Mouse (Mus musculus) A20 (cell line): ENCODE data around the gene Gstm1.
"Not testable (repeated sequence)": the region's sequence is repeated elsewhere in the genome, so short reads cannot be mapped to it uniquely, and the experiment has no call there.

Experiments
- DNase-seq: peaks from one replicate; pipeline ENCODE4 v3.0.0-alpha.2; 2011; ENCODE audit warnings: low read depth, low spot score

Gene Gstm1

GRCm38 (mm10) chr3:108014974-108015346, 2.8 kb downstream of the Gstm1 start:
- no peak for DNase-seq

DNA sequence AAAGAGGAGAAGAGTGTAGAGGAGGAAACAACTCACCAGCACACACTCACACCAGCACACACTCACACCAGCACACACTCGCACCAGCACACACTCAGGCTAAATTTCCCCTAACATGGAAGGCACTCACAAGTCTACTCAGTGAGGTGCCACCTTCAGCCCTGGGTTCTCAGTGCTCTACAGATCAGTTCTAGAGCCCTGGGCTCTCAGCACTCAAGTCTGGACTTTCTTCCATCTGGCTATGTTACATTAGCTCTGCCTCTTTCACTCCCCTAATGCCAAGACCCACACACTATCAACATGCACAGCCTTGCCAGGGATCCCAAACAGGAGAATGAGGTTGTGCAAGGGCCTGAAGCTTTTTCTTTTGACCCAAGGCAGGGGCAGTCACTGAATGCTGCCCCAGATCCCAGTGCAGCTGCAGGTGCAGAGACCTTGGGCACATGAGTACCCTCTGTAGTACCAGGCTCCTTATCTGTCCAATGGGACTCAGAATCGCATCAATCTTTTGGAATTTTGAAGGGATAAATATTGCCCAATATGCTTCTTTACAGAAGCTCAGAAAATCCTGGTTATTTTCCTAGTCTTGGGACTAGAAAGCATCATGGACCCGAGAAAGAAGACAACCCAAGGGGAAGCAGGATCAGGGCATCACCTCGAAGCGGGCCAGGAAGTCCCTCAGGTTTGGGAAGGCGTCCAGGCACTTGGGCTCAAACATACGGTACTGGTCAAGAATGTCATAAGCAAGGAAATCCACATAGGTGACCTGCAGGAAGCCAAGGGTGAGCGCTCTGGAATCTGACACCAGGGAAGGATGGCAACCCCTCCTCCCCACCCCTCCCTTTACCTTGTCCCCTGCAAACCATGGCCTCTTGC, 3.4 kb downstream of the Gstm1 start:
- DNase-seq, result no peak

DNA sequence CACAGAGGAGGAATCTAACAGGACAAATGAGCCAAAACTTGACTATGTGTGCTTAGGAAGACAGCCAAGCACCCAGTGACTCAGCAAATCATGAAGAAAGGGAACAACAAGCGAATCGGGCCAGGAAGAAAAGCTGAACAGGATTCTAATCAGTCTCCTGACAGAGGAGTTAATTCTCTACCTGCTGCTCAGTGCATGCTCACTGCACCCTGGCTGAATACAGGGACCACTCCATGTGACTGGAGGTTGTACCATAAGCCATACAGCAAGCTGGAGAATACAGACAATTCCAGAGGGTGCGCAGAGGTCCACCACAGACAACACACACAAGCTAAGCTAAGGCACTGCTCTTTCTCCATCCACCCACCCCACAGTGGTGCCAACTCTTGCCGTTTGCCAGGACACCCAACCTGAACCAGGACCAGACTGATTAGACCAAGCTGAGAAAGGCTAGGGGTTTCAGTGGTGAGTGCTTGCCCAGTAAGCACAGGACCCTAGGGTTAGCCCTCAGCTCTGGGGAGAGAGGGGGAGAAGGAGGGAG, 4.4 kb downstream of the Gstm1 start:
- DNase-seq, result no peak

DNA sequence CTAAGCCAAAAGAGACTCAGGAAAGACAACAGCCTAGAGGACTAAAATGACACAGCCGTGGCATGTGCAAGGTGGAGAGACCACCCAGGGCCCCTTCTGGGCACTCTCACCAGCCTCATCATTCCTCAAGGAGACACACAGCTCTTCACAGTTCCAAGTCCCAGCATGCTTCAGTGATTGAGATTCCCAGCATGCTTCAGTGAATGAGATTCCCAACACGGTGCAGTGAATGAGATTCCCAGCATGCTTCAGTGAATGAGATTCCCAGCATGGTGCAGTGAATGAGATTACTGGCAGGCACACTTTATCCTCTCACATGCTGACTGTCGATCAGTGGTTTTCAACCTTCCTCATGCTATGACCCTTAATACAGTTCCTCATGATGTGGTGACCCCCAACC, 6.2 kb downstream of the Gstm1 start:
- DNase-seq, result no peak

DNA sequence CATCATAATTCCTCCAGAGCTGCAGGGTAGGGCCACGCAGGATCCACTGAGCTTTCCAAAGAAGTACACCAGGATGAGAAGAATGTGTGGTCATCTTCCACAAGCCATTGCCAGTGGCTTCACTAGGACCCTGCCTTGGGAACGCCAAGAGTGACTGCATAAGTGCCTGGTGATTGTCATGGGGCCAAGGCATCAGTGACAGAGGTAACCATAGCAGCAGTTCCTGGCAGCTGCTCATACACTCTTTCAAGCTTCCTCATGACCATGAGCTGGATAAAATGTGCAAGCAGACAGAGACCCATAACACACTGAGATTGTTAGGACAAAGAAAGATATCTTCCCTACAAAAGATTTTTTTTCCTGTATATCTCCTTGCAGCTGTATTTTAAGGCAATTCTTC, 7.5 kb downstream of the Gstm1 start:
- no peak for DNase-seq

DNA sequence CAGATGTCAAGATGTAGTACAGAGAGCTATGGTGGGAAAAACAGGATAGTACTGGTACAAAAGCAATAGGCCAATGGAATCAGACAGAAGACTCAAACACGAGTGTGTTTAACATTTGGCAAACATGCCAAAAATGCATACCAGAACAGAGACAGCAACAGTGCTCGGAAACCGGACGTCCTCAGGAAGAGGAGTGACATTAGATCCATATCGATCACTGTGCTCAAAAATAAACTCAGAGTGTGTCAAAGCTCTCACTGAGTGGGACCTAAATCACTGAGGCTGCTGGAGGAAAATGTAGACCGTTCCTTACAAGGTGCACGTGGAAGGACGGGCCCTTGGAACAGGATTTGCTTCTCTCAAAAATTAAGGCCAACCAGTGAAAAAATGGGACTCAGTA, 15.8 kb downstream of the Gstm1 start:
- DNase-seq, result no peak

DNA sequence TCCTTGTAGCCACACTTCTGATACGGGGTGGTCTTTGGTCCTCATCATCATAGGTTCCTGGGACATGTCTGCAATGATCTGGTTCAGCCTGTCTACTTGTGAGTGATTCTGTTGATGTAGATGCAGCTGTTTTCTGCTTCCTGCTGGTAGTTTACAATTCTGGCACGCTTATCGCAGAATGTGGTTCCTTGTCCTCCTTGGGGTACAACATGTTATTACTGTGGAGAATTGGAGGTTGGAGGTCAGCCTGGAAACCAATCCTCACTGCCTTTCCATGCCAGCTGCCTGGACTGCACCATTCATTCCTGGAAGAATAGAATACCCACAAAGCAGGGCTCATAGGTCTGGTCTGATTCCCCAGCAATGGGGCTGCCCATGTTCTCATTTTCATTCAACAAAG, 18.3 kb downstream of the Gstm1 start:
- no peak for DNase-seq

DNA sequence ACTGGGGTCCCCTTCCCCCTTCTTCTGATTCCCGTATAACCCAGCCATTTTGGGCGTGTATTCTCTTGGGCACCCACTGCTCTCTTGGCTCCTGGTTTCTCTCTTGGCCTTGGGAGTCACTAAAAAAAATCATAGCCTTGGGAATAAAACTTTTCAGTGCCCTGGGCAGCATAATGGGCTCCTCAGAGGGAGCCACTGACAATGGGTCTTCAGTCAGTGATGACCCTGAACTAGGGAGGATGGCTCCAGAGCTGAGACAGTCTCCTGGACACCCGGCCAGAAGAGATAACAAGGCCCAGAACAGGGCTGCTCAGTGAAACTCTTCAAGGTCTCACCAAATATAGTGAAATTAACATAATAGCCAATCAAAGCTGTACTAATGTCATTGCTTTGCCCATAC, 19.2 kb downstream of the Gstm1 start:
- no peak for DNase-seq

GRCm38 (mm10) chr3:107996576-107996975, 21.2 kb downstream of the Gstm1 start:
- DNase-seq, result no peak

DNA sequence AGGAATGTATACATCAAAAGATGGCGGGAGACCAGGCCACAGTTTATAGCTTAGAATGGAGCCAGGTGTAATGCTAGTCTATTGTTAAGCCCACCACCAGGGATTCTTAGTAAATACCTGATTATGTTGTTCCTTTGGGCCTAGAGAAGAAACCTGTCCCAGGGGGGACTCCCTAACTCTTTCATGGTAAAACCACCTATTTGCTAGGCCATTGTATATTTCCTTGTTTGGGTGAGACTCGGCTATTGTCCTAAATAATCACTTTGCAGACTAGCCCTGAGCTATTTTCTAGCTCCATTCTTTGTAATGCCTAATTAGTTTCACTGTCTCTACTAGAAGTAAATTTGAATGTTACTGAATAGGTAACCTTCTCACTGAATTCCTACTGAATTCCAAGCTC, 21.8 kb downstream of the Gstm1 start:
- not testable (repeated sequence) for DNase-seq

DNA sequence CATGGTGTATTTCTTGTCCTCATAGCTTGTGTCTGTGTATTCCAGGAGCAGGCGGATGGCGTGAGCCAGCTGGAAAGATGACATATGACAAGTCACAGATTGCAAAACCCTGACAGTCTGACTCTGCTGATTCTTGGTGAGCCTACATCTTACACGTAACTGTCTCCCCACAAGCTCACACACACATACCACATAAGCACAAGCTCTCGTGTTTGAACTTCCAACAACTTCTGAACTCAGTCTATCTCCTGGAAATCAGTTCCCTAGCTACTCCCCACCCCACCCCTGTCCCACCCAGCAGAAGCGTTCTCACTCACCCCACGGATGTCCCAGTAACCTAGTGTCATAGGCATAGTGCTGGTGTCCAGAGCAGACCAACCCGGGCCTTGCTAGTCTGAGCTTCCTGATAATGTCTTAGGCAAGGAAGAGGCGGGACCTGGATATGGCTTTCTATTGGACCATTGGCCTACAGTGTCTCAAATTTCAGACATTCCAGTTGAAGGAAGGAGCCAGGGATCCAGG, 31.7 kb downstream of the Gstm1 start, which contains the start of gene Gstm2:
Gene Gstm2, minus strand, starts transcription at position 413 of the 522 bp plus-strand sequence.
- DNase-seq, result no peak

GRCm38 (mm10) chr3:107985141-107985540, 32.6 kb downstream of the Gstm1 start:
- not testable (repeated sequence) for DNase-seq

DNA sequence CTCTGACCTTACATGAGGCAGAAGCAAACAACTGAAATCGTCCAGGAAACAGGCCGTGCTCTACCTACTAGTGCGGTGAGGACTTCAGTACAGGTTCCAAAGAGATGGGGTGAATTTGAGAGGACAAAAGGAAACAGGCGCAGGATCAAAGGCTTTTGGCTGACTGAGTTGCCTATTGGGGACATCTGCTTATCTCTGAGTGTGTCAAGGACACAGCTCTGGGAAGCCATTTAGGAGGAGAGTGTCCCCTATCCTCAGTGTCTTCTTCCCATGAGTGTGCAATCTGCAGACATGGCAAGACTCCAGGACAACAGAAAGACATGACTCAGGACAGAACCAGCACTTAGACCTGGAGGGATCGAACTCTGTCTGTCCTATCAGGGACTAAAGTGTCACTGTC, 33.3 kb downstream of the Gstm1 start:
- no peak for DNase-seq

GRCm38 (mm10) chr3:107983771-107984170, 34.0 kb downstream of the Gstm1 start:
- DNase-seq, result no peak

DNA sequence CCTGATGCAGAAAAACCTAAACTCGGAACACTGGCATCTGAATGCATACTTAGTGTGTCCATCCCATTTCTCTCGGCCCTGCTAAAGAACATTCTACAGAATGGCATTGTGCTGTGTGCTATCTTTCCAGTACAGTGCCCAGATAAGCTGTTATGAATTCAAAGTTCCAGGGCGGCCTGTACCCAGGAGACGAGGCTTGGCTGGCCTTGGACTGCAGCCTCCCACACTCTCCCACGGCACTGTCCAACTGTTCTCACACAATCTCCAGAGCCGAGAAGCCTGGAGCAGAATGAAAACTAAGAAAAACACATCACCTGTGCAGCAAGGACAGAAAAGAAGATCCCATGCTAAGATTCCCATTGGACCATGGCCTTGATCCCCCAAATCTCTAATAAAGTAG, 35.0 kb downstream of the Gstm1 start:
- no peak for DNase-seq

DNA sequence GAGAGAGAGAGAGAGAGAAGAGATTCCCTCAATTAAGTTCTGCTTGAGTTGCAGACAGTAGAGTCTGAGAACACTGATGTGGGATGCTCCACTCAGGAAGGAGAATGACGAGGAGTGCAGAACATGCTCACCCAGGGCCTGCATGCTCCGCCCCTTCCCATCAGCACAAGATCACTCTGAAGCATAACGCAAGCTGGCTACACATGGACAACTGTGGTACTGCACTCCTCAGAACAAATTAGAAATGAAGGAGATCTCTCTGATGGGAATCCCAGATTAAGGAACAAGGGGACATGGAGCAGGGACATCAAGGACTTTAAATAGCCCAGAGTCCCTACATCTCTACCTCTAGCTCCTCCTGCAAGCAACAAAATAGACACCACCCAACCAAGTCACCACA, 36.5 kb downstream of the Gstm1 start:
- DNase-seq, result no peak

DNA sequence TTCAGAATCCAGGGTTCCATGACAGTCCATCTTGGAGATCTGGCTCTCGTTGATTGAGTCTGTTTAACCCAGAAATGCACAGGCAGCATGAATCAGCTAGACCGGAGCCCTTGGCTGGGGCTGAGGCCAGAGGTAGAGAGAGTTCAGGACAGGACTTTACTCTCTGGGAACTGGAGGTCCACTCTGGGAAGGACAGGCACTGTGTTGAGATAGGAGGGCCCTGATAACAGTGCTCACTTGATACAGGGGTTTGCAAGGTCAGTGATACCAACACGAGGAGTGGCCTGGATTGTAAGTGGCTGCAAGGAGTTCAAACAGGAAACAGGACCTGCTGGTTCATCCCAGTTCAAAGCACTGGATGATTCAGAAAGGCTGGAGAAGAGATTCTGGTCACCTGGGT, 40.1 kb downstream of the Gstm1 start:
- DNase-seq, result no peak

DNA sequence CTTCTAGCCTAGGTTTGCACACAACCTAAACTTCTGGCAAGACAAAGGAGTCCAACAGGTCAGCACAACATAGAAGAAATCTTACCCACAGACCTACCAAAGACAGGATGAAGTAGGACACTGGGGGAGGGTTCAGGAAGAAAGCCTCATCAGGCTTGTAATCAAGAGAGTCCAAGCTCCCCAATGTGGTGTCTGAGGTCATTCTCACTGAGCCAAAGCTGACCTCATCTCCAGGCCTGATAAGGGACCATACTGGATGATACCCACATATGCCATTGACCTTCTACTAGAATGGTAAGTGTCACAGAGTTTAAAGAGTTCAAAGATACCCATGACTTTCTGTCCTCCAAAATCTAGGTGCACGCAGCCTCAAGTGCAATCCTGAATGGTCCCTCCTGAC, 43.5 kb downstream of the Gstm1 start:
- no peak for DNase-seq

- DNase-seq, result no peak
These were observed 45.7 kb downstream of the Gstm1 start for GRCm38 (mm10) chr3:107972070-107972469.

DNA sequence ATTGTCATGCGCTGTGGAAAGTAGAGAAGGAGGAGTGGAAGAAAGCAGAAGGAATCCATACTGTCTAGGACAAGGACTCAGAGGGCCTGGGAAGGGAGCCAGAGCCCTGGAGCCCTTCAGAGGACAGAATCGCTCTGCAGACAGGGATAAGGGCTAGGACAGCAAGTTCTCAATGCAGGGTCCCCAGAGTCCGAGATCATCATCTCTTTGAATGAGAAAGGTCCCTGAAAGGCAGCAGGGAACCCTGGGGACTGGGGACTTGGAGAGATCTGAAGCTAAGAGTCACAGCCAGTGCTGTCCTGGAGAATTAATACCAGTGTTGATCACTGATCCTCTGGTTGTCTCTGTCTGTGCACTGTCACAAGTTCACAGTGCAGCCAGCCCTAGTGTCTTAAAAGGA, 46.7 kb downstream of the Gstm1 start:
- DNase-seq, result not testable (repeated sequence)

- DNase-seq, result no peak
These were observed 48.9 kb downstream of the Gstm1 start, which contains the start of gene Gstm3 for GRCm38 (mm10) chr3:107968724-107969395. Gene Gstm3 (minus strand): TSS chr3:107969283.

DNA sequence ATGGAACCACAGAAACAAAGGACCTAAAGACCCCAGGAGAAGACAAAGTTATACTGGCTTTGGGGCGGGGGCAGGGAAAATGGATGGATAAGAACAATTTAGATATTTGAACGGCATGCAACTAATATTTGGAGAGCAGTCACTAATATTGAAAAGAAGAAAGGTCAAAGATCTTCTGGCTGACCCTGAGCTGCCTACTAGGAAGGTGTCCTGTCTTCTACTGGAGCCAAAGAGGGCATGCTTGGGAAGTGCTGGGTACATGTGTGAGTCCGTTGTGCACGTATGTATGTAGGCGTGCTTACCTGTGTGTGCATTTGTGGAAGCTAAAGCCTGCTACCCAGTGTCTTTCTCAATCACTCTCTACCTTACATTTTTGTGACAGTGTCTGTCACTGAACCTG, 51.1 kb downstream of the Gstm1 start:
- no peak for DNase-seq

DNA sequence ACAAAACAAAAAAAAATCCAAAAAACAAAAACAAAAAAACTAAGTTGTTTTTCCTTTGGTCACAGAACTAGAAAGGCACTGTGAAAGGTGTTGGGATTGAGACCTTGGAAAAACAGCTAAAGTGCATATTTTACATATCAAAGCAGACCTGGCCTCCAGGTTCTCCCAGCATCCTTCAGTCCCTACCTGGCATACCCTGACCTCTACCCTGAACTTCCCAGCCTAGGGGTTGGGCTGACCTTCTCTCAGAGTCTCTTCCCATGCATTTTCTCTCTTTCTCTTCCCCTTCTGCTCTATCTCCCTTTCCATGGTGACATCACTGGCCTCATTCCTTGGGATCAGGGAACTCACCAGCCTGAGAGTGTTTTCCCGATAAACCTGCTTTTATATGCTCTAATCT, 52.2 kb downstream of the Gstm1 start:
- no peak for DNase-seq
